Mouse (Mus musculus): ENCODE measurements around the gene Tnrc6b.

Tnrc6b gene

DNA sequence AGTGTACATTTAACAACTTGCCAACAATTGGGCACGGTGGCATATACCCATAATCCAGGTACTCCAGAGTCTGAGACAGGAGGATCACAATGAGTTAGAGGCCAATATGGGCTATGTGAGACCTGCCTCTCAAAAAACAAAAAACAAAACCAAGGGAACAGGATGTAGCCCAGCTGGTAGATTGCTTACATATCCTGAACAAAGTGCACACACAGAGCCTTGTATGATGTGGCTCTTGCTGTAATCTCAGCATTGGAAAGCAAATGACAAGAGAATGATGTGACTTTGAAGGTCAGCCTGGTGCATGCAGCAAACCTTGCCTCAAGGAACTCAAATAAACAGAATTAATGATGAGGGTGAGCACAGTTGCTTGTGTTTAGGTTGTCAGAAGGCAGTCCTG, 30.7 kb downstream of the Tnrc6b start:
- DNase-seq, result no peak

DNA sequence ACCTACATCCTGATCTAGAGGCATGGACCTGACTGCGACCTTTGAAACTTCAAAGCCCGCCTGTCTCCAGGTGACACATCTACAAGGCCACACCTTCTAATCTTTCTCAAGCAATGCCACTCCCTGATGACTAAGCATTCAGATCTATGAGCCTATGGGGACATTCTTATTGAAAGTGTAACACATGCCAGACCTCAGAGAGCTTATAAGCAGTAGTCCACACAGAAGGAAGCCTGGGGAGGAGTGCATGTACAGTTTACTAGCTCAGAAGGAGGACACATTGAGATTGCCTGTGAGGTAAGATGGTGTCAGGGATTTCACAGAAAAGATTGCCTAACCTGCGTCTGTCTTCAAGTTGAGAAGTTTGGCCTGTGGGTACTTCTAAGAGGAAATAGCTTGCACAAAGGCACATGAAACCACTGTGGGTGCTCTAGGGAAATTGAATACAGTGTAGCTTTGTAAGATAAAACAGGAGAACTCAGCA, 31.9 kb downstream of the Tnrc6b start:
- DNase-seq, result no peak

- no peak for DNase-seq
These were observed 32.5 kb downstream of the Tnrc6b start for GRCm38 (mm10) chr15:80743606-80744005.

DNA sequence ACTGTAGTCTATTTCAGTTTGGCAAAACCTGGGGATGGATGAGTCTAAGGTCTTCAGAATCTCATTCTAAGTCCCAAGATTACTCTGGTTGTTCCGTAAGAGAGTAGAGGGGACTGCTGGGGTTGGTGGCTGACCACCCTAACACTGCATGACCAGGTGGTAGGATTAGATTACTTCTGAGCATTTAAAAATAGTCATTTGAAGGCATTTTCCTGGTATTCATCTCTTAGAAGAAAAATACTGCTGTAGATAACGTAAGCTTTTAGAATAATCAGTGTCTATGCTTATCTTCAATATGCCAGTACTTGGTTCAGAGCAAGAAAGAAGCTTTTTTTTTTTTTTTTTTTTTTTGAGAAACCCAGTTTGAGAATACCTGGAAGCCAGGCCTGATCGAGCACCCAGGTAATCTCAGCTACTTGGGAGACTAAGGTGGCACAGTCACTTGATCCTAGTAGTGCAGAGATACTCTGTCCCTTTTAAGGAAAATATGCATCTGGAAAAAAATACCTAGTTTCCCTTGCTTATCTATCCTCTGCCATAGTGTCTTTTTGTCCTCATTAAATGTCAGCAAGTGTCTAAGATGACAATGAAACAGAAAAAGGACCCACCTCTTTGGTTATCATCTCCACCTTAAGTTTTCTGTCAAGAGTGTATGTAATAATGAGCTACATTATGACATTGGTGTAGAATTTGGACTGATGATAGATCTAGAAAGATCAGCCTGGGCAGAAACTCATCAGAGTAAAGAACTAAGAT, 33.7 kb downstream of the Tnrc6b start:
- DNase-seq, result no peak

GRCm38 (mm10) chr15:80748979-80749378, 37.9 kb downstream of the Tnrc6b start:
- no peak for DNase-seq

DNA sequence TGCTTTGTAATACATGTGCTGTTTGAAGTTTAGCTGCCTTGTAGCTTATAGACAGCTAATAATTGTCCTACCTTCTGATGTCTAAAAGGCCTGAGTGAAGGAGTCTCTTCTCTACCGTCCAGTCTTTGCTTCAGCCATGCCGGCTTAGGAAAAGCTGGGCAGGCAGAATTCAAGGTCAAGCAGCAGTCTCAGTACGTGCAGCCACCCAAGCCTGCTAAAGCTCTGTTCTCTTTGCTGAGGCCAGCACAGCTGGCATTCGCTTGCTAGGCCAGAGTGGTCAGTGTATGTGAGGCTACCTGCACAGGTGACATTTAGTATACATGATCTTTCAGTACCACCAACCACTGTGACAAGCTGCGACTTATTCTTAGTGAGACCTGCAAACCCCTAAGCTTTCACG, 42.2 kb downstream of the Tnrc6b start:
- DNase-seq, result peak; percentile 21

DNA sequence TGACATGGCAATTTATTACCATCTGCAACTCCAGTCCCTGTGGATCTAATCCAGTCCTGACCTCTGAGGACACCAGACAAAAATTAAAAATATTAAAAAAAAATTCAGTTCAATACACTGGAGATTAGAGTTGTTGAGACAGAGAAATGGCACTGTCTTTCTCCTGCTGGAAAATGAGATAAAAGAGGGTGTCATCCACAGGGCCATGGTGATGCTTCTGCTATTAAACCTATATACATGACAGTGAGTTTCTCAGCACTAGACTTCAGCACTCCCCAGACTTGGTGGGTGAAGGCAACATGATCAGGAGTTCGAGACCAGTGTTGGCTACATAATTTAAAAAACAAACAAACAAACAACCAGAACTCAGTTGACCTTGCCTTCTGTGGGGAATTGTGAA, 43.0 kb downstream of the Tnrc6b start:
- DNase-seq, result no peak

DNA sequence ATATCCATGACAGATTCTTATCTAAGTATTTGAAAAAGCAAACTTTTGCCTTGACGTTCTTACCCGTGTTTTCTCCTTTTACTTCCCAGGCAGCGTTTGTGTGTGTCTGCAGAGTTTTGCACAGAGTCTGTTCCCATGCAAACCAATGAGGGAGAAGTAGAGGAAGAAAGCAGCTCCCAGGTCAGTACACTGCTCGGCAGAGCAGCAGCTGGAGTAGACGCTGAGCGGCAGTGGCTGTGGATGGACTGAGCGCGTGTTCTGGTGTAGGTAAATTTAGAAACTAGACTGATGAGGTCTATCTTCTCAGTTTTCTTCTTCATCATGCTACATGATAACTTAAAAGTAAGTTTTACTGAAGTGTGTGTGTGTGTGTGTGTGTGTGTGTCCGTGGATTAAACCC, 48.3 kb downstream of the Tnrc6b start:
- DNase-seq, result no peak

GRCm38 (mm10) chr15:80760504-80760903, 49.4 kb downstream of the Tnrc6b start:
- no peak for DNase-seq

DNA sequence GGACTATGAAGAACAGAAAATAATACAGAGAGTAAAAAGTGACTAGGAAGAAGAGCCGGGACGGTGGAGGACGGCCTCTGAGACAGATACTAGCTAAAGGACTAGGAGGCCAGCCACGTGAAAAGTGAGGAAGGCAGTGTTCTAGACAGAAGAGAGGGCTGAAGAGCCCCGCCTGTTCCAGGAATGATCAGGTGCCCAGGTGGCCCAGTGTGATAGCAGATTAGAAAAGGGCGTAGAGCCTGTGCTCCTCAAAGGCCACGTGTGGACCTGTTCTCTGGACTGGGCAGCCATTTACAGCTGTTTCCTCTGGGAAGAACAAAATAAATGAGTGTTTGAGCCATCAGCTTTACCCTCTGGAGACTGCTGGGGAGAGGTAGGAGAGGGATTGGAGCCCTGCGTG, 49.8 kb downstream of the Tnrc6b start:
- DNase-seq, result no peak

GRCm38 (mm10) chr15:80762621-80763020, 51.5 kb downstream of the Tnrc6b start:
- no peak for DNase-seq

- no peak for DNase-seq
These were observed 53.6 kb downstream of the Tnrc6b start for GRCm38 (mm10) chr15:80764666-80765065.

GRCm38 (mm10) chr15:80765381-80765780, 54.3 kb downstream of the Tnrc6b start:
- DNase-seq, result peak; percentile 30

DNA sequence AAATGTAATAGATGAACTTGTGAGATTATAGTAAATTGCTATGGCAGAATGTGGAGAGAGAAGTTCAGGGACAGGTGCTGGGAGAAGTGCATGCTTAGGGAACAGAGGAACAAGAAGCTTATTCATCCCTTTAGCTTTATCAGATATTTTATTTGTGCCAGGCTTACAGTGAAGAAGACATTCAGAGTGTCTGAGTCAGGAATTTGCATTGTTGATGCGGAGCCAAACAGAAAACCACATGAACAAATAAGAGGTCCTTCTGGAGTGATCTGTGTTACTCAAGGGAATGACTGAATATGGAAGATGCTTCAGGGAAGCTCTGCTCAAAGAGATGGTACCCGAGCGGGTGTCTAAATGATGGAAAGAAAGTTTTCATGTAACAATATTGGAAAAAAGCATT, 57.1 kb downstream of the Tnrc6b start:
- DNase-seq, result no peak

GRCm38 (mm10) chr15:80771926-80772441, 60.9 kb downstream of the Tnrc6b start:
- DNase-seq, result no peak

GRCm38 (mm10) chr15:80774666-80775065, 63.6 kb downstream of the Tnrc6b start:
- DNase-seq, result no peak

- DNase-seq, result no peak
These were observed 67.9 kb downstream of the Tnrc6b start for GRCm38 (mm10) chr15:80779006-80779405.

GRCm38 (mm10) chr15:80780154-80780751, 69.1 kb downstream of the Tnrc6b start:
- DNase-seq, result no peak

- no peak for DNase-seq
These were observed 70.2 kb downstream of the Tnrc6b start for GRCm38 (mm10) chr15:80781218-80781806.

GRCm38 (mm10) chr15:80784553-80784971, 73.4 kb downstream of the Tnrc6b start:
- DNase-seq, result no peak

DNA sequence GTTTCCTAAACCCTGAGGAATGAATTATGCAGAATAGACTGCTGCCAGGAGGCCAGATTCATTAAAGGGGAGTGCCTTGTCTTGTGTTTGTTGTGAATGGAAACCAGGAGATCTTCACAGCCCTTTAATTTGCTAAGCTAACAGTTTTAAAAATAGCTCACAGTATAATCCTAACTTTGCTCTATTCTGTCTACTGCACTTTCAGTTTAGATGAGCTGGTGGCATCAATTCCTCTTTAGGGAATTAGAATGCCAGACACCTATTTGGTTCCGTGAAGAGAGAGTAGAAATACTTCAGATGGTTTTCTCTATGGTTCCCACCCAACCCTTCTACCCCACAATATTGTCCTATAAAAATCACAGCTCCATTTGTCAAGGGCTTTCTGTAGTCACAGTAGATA, 74.6 kb downstream of the Tnrc6b start:
- DNase-seq, result no peak

DNA sequence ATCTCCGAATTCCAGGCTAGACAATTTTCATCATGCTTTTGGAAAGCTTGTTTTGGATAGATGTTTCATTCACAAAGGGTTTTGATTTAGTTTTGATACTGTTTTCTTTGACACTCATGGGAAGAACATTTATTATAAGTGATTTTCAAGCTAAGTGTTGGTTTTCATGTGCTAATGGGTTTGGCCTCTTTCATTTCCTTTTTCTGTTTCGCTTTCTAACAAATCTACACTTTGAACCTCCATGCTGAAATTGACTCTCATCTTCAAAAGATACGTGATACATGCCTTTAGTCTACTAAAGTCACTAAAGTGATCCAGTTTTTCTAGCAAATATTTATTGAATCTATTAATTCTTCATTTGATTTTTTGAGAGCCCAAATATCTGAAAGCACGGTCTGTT, 76.6 kb downstream of the Tnrc6b start:
- DNase-seq, result no peak

DNA sequence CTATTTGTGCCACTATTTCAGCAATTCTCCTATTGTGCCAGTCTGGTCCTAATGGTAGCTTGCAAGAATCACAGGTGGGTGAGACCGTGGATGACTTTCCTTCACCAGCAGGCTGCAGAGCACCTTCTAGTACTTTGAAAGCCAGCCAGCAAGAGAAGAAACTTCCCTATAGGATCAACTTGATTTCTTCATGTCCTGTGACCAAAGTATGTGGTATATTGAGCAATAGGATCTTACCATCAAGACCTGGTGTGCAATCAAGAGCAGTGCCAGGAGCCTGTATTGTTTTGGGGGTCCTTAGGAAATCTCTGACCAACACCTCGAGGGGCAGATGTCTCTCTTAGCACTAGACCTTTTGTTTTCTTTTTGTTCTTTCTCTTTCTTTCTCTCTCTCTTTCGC, 81.4 kb downstream of the Tnrc6b start:
- DNase-seq, result no peak

DNA sequence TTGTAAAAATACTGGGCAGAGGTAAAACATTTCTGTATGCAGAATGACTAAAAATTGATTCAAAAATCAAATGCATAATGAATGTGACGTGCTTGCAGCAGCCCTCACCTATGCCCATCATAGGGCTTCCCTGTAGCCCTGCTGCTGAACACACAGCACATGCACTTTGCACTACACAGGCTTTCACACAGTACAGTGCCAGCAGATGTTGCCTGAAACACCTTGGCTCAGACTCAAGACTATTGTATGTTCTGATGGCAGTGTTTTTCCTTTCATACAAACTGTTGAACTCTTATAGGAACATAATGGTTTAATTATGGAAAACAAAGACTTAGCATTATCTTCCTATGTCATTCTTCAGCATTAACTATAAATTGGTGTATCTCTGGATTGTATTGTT, 84.0 kb downstream of the Tnrc6b start:
- DNase-seq, result peak; percentile 20

Measured in kidney, postnatal 14 days (tissue).